24 mouse cellular contexts compared by ENCODE assay signal in the genomic region with DNA sequence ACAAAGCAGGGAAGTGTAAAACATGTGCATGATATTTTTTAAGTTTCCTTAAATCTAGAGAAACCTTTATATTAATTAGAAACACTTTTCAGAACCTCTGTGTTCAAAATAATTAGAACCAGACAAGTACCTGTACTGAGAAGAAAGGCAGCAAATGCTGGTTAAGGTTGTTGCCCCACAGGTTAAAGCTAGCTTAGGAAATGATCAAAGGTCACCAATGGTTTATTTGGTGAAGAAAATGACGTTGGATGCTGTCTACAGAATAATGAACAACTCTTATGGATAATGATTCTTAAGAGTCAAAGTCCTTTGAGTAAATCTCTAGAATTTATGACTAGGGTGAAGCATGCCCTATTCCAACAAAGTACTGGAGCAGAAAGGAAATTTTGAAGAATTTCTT. TPM values are rescaled to one million over a fixed set of nuclear protein-coding genes. Genes with fewer than 3 reads are reported as not detected.
"Had no signal": no experiment of that assay in that cellular context is flagged by ENCODE, and none has a peak within 500 bp of the region (broad histone marks: within the 10 kb centered on the region; RNA-seq: fewer than 3 reads in every experiment).

No protein-coding gene starts in this region.

- H3K4me3 ChIP-seq: midbrain, embryonic 10.5 days; midbrain, embryonic 12.5 days; myocyte; neural tube, embryonic 13.5 days; neural tube, embryonic 15.5 days had no signal

- H3K27ac ChIP-seq: midbrain, embryonic 10.5 days; midbrain, embryonic 12.5 days; neural tube, embryonic 13.5 days; neural tube, embryonic 15.5 days had no signal

- ATAC-seq: midbrain, embryonic 16.5 days had no signal

- H3K4me2 ChIP-seq: lung, embryonic 14.5 days; midbrain, embryonic 12.5 days; neural tube, embryonic 13.5 days; neural tube, embryonic 15.5 days had no signal

- DNase-seq: lung, adult 18-20 months; lung, embryonic 14.5 days; lung, postnatal 10 days; lung, postnatal 4 days; midbrain, embryonic 14.5 days; retina, postnatal 1 day; right cerebral cortex, adult 18-20 months; right cerebral cortex, postnatal 25 days; right cerebral cortex, postnatal 4 days; spleen, adult 18-20 months; thymus, adult 18-20 months; thymus, postnatal 14 days; thymus, postnatal 36 days had no signal

- H3K9me3 ChIP-seq: midbrain, embryonic 10.5 days; midbrain, embryonic 12.5 days; neural tube, embryonic 13.5 days; neural tube, embryonic 15.5 days had no signal

- H3K27me3 ChIP-seq: midbrain, embryonic 12.5 days; neural tube, embryonic 13.5 days; neural tube, embryonic 15.5 days had no signal

- H3K36me3 ChIP-seq: midbrain, embryonic 10.5 days; midbrain, embryonic 12.5 days; neural tube, embryonic 13.5 days; neural tube, embryonic 15.5 days had no signal

- H3K4me1 ChIP-seq: midbrain, embryonic 10.5 days; midbrain, embryonic 12.5 days; neural tube, embryonic 13.5 days; neural tube, embryonic 15.5 days had no signal

- H3K9ac ChIP-seq: lung, embryonic 14.5 days; midbrain, embryonic 12.5 days; neural tube, embryonic 13.5 days; neural tube, embryonic 15.5 days had no signal

RNA-seq across cellular contexts. Expression of gene Gm379, which starts 42.7 kb away (rescaled TPM):
- polyA plus RNA-seq: lung, embryonic 16.5 days; midbrain, embryonic 10.5 days; midbrain, embryonic 12.5 days; midbrain, embryonic 14.5 days; midbrain, embryonic 16.5 days; neural tube, embryonic 11.5 days; neural tube, embryonic 13.5 days; neural tube, embryonic 15.5 days; stomach, embryonic 14.5 days; stomach, embryonic 16.5 days; thymus, postnatal 0 days had no signal
